Mouse (Mus musculus): ENCODE data around the gene Rpl41. TPM values are rescaled to one million over a fixed set of nuclear protein-coding genes. Genes with fewer than 3 reads are reported as not detected.
A peak's percentile ranks its signal among the peaks of the same experiment; 100 is the strongest.
"Not testable (repeated sequence)": the region's sequence is repeated elsewhere in the genome, so short reads cannot be mapped to it uniquely, and the experiment has no call there.

Gene Rpl41
- total RNA-seq, 4 experiments from 2014 or later = 1,259 to 1,817 (median 1,529) TPM

- no peak for DNase-seq (ENCODE audit: low spot score in 2 of 2)
Observed at GRCm38 (mm10) chr10:128556286-128556685, 7.2 kb upstream of the Rpl41 start.

- not testable (repeated sequence) for DNase-seq (ENCODE audit: low spot score in 2 of 2)
Observed at GRCm38 (mm10) chr10:128555567-128555966, 6.5 kb upstream of the Rpl41 start.

GRCm38 (mm10) chr10:128550144-128550823 lies 1.2 kb upstream of the Rpl41 start:
- not testable (repeated sequence) for DNase-seq (ENCODE audit: low spot score in 2 of 2)

- DNase-seq (ENCODE audit: low spot score in 2 of 2) = peak; percentile 21 to 47
Observed at GRCm38 (mm10) chr10:128549682-128550057, 565 bp upstream of the Rpl41 start.

GRCm38 (mm10) chr10:128548051-128548791 lies 884 bp downstream of the Rpl41 start:
- DNase-seq (ENCODE audit: low spot score in 2 of 2) = not testable (repeated sequence)

- peak; percentile 95 to 97 for DNase-seq (ENCODE audit: low spot score in 2 of 2)
Observed at GRCm38 (mm10) chr10:128547361-128548032, 1.6 kb downstream of the Rpl41 start, which contains the start of gene Zc3h10. TSS of gene Zc3h10 (minus strand) at chr10:128547774.

- DNase-seq (ENCODE audit: low spot score in 2 of 2) = no peak
Observed at GRCm38 (mm10) chr10:128546787-128547186, 2.3 kb downstream of the Rpl41 start.

- DNase-seq (ENCODE audit: low spot score in 2 of 2) = no peak
Observed at GRCm38 (mm10) chr10:128546361-128546760, 2.7 kb downstream of the Rpl41 start.

- no peak for DNase-seq (ENCODE audit: low spot score in 2 of 2)
Observed at GRCm38 (mm10) chr10:128545570-128545898, 3.6 kb downstream of the Rpl41 start.

- DNase-seq (ENCODE audit: low spot score in 2 of 2) = no peak
Observed at GRCm38 (mm10) chr10:128544674-128545569, 4.2 kb downstream of the Rpl41 start.

GRCm38 (mm10) chr10:128544151-128544657 lies 4.9 kb downstream of the Rpl41 start:
- no peak for DNase-seq (ENCODE audit: low spot score in 2 of 2)

GRCm38 (mm10) chr10:128543100-128543499 lies 6.0 kb downstream of the Rpl41 start:
- DNase-seq (ENCODE audit: low spot score in 2 of 2) = no peak

- no peak for DNase-seq (ENCODE audit: low spot score in 2 of 2)
Observed at GRCm38 (mm10) chr10:128538340-128538870, 10.7 kb downstream of the Rpl41 start.

GRCm38 (mm10) chr10:128536266-128536940 lies 12.7 kb downstream of the Rpl41 start:
- DNase-seq (ENCODE audit: low spot score in 2 of 2) = peak; percentile 84 to 93

- DNase-seq (ENCODE audit: low spot score in 2 of 2) = no peak
Observed at GRCm38 (mm10) chr10:128535624-128536265, 13.4 kb downstream of the Rpl41 start.

- DNase-seq (ENCODE audit: low spot score in 2 of 2) = no peak
Observed at GRCm38 (mm10) chr10:128535206-128535605, 13.9 kb downstream of the Rpl41 start.

GRCm38 (mm10) chr10:128526366-128527356 lies 22.4 kb downstream of the Rpl41 start:
- DNase-seq (ENCODE audit: low spot score in 2 of 2) = no peak

- DNase-seq (ENCODE audit: low spot score in 2 of 2) = peak; percentile 87 to 93
Observed at GRCm38 (mm10) chr10:128525671-128526308, 23.3 kb downstream of the Rpl41 start, which contains the start of gene Esyt1. TSS of gene Esyt1 (minus strand) at chr10:128525871.
